ENCODE assay signal across 8 mouse cellular contexts in the genomic region with DNA sequence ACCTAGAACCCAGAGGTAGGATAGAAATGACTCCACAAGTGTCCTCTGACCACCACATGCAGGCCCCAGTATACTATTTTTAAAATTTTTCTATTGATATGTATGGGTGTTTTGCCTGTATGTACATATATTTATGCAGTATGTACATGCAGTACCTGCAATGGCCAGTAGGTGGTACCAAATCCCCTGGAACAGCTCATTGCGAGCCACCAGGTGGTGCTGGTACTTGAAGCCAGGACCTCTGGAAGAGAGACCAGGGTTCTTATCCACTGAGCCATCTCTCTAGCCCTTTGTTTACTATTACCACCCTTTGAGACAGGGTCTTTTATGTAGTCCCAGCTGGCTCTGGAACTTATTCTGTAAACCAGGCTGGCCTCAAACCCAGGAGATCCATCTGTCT. TPM values are rescaled to one million over a fixed set of nuclear protein-coding genes. Genes with fewer than 3 reads are reported as not detected.
DNase-seq lines count a peak whose midpoint lies in the region; ATAC-seq and TF ChIP-seq lines count a peak whose summit lies in the region.

No protein-coding gene starts in this region.

- no peak overlapping the region for H3K4me3 ChIP-seq in liver, embryonic 14.5 days (ENCODE audit: insufficient read depth in 1 of 2, low read depth in 2 of 2, low read length in 2 of 2)

- H3K9me3 ChIP-seq in liver, embryonic 14.5 days (ENCODE audit: control insufficient read depth, low read length) = no peaks in the 10 kb centered on the region

- H3K27me3 ChIP-seq in liver, embryonic 14.5 days (ENCODE audit: control insufficient read depth, insufficient read depth, low read length) = no peaks in the 10 kb centered on the region

- no peak overlapping the region for H3K4me2 ChIP-seq in liver, embryonic 14.5 days (ENCODE audit: low read depth)

- DNase-seq in urinary bladder, postnatal 14 days (ENCODE audit: low spot score) = peak; percentile 78
- DNase-seq in urinary bladder, adult 18-20 months (ENCODE audit: low spot score in 2 of 2) = no peak
- peak; percentile 53 to 69 for DNase-seq in adrenal gland, adult 18-20 months (ENCODE audit: low spot score in 2 of 2)
- DNase-seq in embryo, embryonic 11 days = peak; percentile 74
- peak; percentile 74 to 82 (median 74) for DNase-seq in liver, embryonic 14.5 days (ENCODE audit: low read depth in 3 of 3, low spot score in 3 of 3)
- DNase-seq in retina, postnatal 7 days (ENCODE audit: low read depth, low spot score) = peak; percentile 61

- H3K9ac ChIP-seq in liver, embryonic 14.5 days (replicated peaks) = no peak overlapping the region

- TF ChIP-seq CTCF in liver, embryonic 14.5 days (IDR thresholded peaks at IDR 0.05; ENCODE audit: low read depth) = peak; percentile 99

- 7% methylated on average over 1 of the region's 1 CpGs for WGBS in liver, embryonic 14.5 days (ENCODE audit: insufficient replicate concordance)

- peaks cover 26 to 32% of the 10 kb centered on the region in 2 experiments for H3K4me1 ChIP-seq in liver, embryonic 14.5 days (replicated peaks; ENCODE audit: control insufficient read depth in 2 of 2, insufficient read depth in 2 of 2, low read length in 1 of 2)

- H3K27ac ChIP-seq in liver, embryonic 14.5 days = no peak overlapping the region

- TF ChIP-seq EP300 in liver, embryonic 14.5 days (IDR thresholded peaks at IDR 0.05; ENCODE audit: low read depth) = peak; percentile 35; the same call in 1 of the 2 replicates

- H3K36me3 ChIP-seq in liver, embryonic 14.5 days (replicated peaks; ENCODE audit: control insufficient read depth, insufficient read depth, low read depth) = peaks cover 2% of the 10 kb centered on the region

- peak; percentile 35 to 52; a peak in 2 of 4 replicates for ATAC-seq in hematopoietic stem cell, adult 5-6 weeks (replicated peaks in 1 of 2; ENCODE audit: insufficient read depth in 1 of 2, low FRiP score in 2 of 2, low TSS enrichment in 1 of 2, low read depth in 1 of 2, poor library complexity in 2 of 2, severe bottlenecking in 2 of 2)
- ATAC-seq in liver, embryonic 14.5 days (ENCODE audit: insufficient read depth) = no peak
- ATAC-seq in inflammation-experienced regulatory T-cells, adult 6 months = no peak

RNA-seq across cellular contexts. Expression of a gene that starts 2.3 kb away (rescaled TPM):
- total RNA-seq in adrenal gland, adult 18-20 months (2021) = 10 to 100 TPM; 32.6 to 33.1 TPM
- 38.8 and 56.3 TPM in 2 replicates for total RNA-seq in hematopoietic stem cell, adult 5-6 weeks (2017)
- polyA plus RNA-seq in liver, embryonic 14.5 days (2012; rRNA removed) = 13.9 and 18.1 TPM in 2 replicates
- polyA plus RNA-seq in liver, embryonic 14.5 days (2014; fragmentation: Nextera tagmentation; extraction: Ambion mirVana) = 8.7 and 9.1 TPM in 2 replicates
- 10 to 100 TPM; 28.6 to 62.5 (median 41.6) TPM for polyA plus RNA-seq in inflammation-experienced regulatory T-cells, adult 6 months (2017; shearing (Covaris generic))

Comparison
In these comparisons a context has a peak if more than half of its experiments do, and no peak if none do; other contexts are left out.
1. DNase-seq: peak in urinary bladder, postnatal 14 days (single experiment), adrenal gland, adult 18-20 months (2 of 2), embryo, embryonic 11 days (single experiment), liver, embryonic 14.5 days (3 of 3) and retina, postnatal 7 days (single experiment); none in urinary bladder, adult 18-20 months (0 of 2).
2. ATAC-seq: peak in hematopoietic stem cell, adult 5-6 weeks (2 of 2); none in liver, embryonic 14.5 days (single experiment) and inflammation-experienced regulatory T-cells, adult 6 months (single experiment).